9 mouse cellular contexts compared by ENCODE assay signal in genomic region chr16:6349381-6349780, GRCm38 (mm10).
DNase-seq lines count a peak whose midpoint lies in the region; ATAC-seq and TF ChIP-seq lines count a peak whose summit lies in the region.
"Had no signal": no experiment of that assay in that cellular context is flagged by ENCODE, and none has a peak within 500 bp of the region (broad histone marks: within the 10 kb centered on the region; RNA-seq: fewer than 3 reads in every experiment).

No protein-coding gene starts in this region.

- 29% methylated on average over 16 of the region's 16 CpGs for WGBS in lung, embryonic 15.5 days
- 32% methylated on average over 16 of the region's 16 CpGs for WGBS in lung, adult 2 months
- WGBS in embryonic facial prominence, embryonic 13.5 days, result 26% methylated on average over 16 of the region's 16 CpGs
- WGBS in neural tube, embryonic 15.5 days, result 15% methylated on average over 16 of the region's 16 CpGs

- no peak for TF ChIP-seq CTCF in lung, adult 2 months (IDR thresholded peaks at IDR 0.05; ENCODE audit: insufficient read depth, low read length)

- 0 out of 2 replicates have a peak, but pooled peaks cover 6% of the 10 kb centered on the region for H3K4me1 ChIP-seq in lung, embryonic 15.5 days
- H3K4me1 ChIP-seq in lung, adult 2 months (ENCODE audit: control insufficient read depth, insufficient read depth, low read length), result no peaks in the 10 kb centered on the region
- H3K4me1 ChIP-seq in embryonic facial prominence, embryonic 13.5 days, result peaks cover 12% of the 10 kb centered on the region
- peaks cover 36% of the 10 kb centered on the region for H3K4me1 ChIP-seq in neural tube, embryonic 15.5 days
- H3K4me1 ChIP-seq: liver, embryonic 13.5 days had no signal

- ATAC-seq in lung, embryonic 15.5 days (ENCODE audit: borderline replicate concordance, extremely low read depth, low FRiP score, low TSS enrichment), result no peak
- ATAC-seq in embryonic facial prominence, embryonic 13.5 days (ENCODE audit: insufficient number of reproducible peaks, insufficient read depth, low FRiP score, low TSS enrichment, low read depth), result no peak
- peak; percentile 22; the same call in 1 of the 2 replicates for ATAC-seq in neural tube, embryonic 15.5 days (ENCODE audit: low FRiP score)
- no peak for ATAC-seq in granulocyte monocyte progenitor cell, adult 5-6 weeks (replicated peaks; ENCODE audit: poor library complexity, severe bottlenecking)

- H3K9ac ChIP-seq in lung, embryonic 15.5 days, result no peak overlapping the region
- H3K9ac ChIP-seq in embryonic facial prominence, embryonic 13.5 days, result 0 out of 2 replicates have a peak overlapping the region, but pooled peaks have one; percentile 11
- peak overlapping the region; percentile 60 for H3K9ac ChIP-seq in neural tube, embryonic 15.5 days (replicated peaks)
- H3K9ac ChIP-seq: liver, embryonic 13.5 days had no signal

- TF ChIP-seq POLR2A in lung, adult 2 months (IDR thresholded peaks at IDR 0.05; ENCODE audit: borderline replicate concordance, extremely low read depth, low read depth, low read length), result no peak

- no peak overlapping the region for H3K27ac ChIP-seq in lung, embryonic 15.5 days
- no peak overlapping the region for H3K27ac ChIP-seq in embryonic facial prominence, embryonic 13.5 days
- H3K27ac ChIP-seq in neural tube, embryonic 15.5 days (replicated peaks), result peak overlapping the region; percentile 86
- H3K27ac ChIP-seq: liver, embryonic 13.5 days had no signal

- peaks cover 31% of the 10 kb centered on the region for H3K27me3 ChIP-seq in lung, embryonic 15.5 days
- H3K27me3 ChIP-seq in embryonic facial prominence, embryonic 13.5 days, result peaks cover 48% of the 10 kb centered on the region
- H3K27me3 ChIP-seq in neural tube, embryonic 15.5 days (replicated peaks), result no peaks in the 10 kb centered on the region

- peak overlapping the region; percentile 51 for H3K4me2 ChIP-seq in lung, embryonic 15.5 days
- H3K4me2 ChIP-seq in embryonic facial prominence, embryonic 13.5 days, result peak overlapping the region; percentile 64
- H3K4me2 ChIP-seq in neural tube, embryonic 15.5 days, result peak overlapping the region; percentile 76
- H3K4me2 ChIP-seq: liver, embryonic 13.5 days had no signal

- H3K36me3 ChIP-seq in lung, embryonic 15.5 days, result no peaks in the 10 kb centered on the region
- H3K36me3 ChIP-seq in embryonic facial prominence, embryonic 13.5 days, result no peaks in the 10 kb centered on the region
- H3K36me3 ChIP-seq in neural tube, embryonic 15.5 days, result no peaks in the 10 kb centered on the region
- H3K36me3 ChIP-seq: liver, embryonic 13.5 days had no signal

- H3K4me3 ChIP-seq in lung, embryonic 15.5 days, result peak overlapping the region; percentile 22
- H3K4me3 ChIP-seq in lung, adult 2 months (replicated peaks; ENCODE audit: extremely low read depth, low read depth, low read length), result no peak overlapping the region
- peak overlapping the region; percentile 37; the same call in 1 of the 2 replicates for H3K4me3 ChIP-seq in embryonic facial prominence, embryonic 13.5 days
- peak overlapping the region; percentile 52 for H3K4me3 ChIP-seq in neural tube, embryonic 15.5 days (replicated peaks)
- H3K4me3 ChIP-seq: liver, embryonic 13.5 days had no signal

- DNase-seq in lung, adult 2 months, result no peak
- peak; percentile 54 to 72 for DNase-seq in layer of hippocampus, postnatal 14 days (ENCODE audit: low spot score in 2 of 2)
- DNase-seq in thymus, postnatal 4 days, result no peak
- no peak for DNase-seq in adrenal gland, postnatal 14 days
- DNase-seq: liver, embryonic 13.5 days had no signal

- no peaks in the 10 kb centered on the region for H3K9me3 ChIP-seq in lung, embryonic 15.5 days
- H3K9me3 ChIP-seq in embryonic facial prominence, embryonic 13.5 days, result no peaks in the 10 kb centered on the region
- no peaks in the 10 kb centered on the region for H3K9me3 ChIP-seq in neural tube, embryonic 15.5 days (replicated peaks)
- H3K9me3 ChIP-seq: liver, embryonic 13.5 days had no signal

Comparison
In these comparisons a context has a peak if more than half of its experiments do, and no peak if none do; other contexts are left out.
1. DNase-seq: peak in layer of hippocampus, postnatal 14 days (2 of 2); none in lung, adult 2 months (single experiment), thymus, postnatal 4 days (single experiment) and adrenal gland, postnatal 14 days (single experiment).
2. Peak in every context shown above with its lines, with median percentiles within 50 percentile points of each other: H3K4me2 ChIP-seq.